Mouse (Mus musculus) lung, embryonic 16.5 days (tissue): Measurements from ENCODE around the gene Afm. TPM values are rescaled to one million over a fixed set of nuclear protein-coding genes. Genes with fewer than 3 reads are reported as not detected.

ENCODE experiments used
- ATAC-seq: fragments of 200-750 bp; cut with Nextera tagmentation; 2 replicates; pipeline ENCODE4 v1.8.0; 2017; ENCODE audit warnings: low read depth, mild to moderate bottlenecking, moderate library complexity
- H3K27ac ChIP-seq: fragments of 300-500 bp; sonication (generic); 2 replicates; pipeline ENCODE4 v1.5.1; 2014; ENCODE audit warnings: mild to moderate bottlenecking, control low read depth, low read length
- H3K27me3 ChIP-seq: fragments of 300-500 bp; sonication (generic); 2 replicates; pipeline ENCODE4 v1.6.1; 2014; ENCODE audit warnings: low read depth, low read length, mixed read lengths; ENCODE audit not compliant: control insufficient read depth, insufficient read depth
- H3K36me3 ChIP-seq: fragments of 300-500 bp; sonication (generic); 2 replicates; pipeline ENCODE4 v1.6.1; 2014; ENCODE audit warnings: low read length; ENCODE audit not compliant: control insufficient read depth, insufficient read depth
- H3K4me1 ChIP-seq: fragments of 300-500 bp; sonication (generic); replicated peaks from 2 replicates; pipeline ENCODE4 v1.6.1; 2014; ENCODE audit warnings: low read length, mixed read lengths; ENCODE audit not compliant: control insufficient read depth, insufficient read depth
- H3K4me2 ChIP-seq: fragments of 300-500 bp; sonication (generic); 2 replicates; pipeline ENCODE4 v1.6.1; 2014; ENCODE audit warnings: low read depth, low read length, control low read depth
- H3K4me3 ChIP-seq: fragments of 300-500 bp; sonication (generic); 2 replicates; pipeline ENCODE4 v1.5.1; 2014; ENCODE audit warnings: mild to moderate bottlenecking, low read length, control low read depth
- H3K9ac ChIP-seq: fragments of 300-500 bp; sonication (generic); 2 replicates; pipeline ENCODE4 v1.6.1; 2014; ENCODE audit warnings: low read length, control low read depth
- H3K9me3 ChIP-seq: fragments of 300-500 bp; sonication (generic); 2 replicates; pipeline ENCODE4 v1.6.1; 2016; ENCODE audit warnings: low read length; ENCODE audit not compliant: control insufficient read depth
- WGBS: fragments of 180-500 bp; shearing (Covaris S2); extraction: QIAGEN DNeasy Blood & Tissue Kit; methylation state at CpG from one replicate; pipeline ENCODE4 v1.1.7; 2014; 5-methylcytosine and 5-hydroxymethylcytosine counted together
- polyA plus RNA-seq: library from polyadenylated mRNA; unstranded; fragments of >200 nt; fragmentation: Nextera tagmentation; extraction: Ambion mirVana; gene quantifications from 2 replicates; pipeline ENCODE4 v1.2.1, GENCODE M21; 2015

Gene Afm
- polyA plus RNA-seq, 1 experiment from 2014 or later: not detected

- Histone ChIP-seq H3K27ac (no peak overlapping the region), H3K4me3 (peak overlapping the region; percentile 44), H3K9me3 (no peaks in the 10 kb centered on the region), H3K27me3 (no peaks in the 10 kb centered on the region), H3K9ac (peak overlapping the region; percentile 65), H3K4me1 (no peaks in the 10 kb centered on the region; the same call in 1 of the 2 replicates), H3K4me2 (peak overlapping the region; percentile 76), H3K36me3 (no peaks in the 10 kb centered on the region)
- 22% methylated on average over 25 of the region's 25 CpGs for WGBS
- ATAC-seq: peak; percentile 46
Observed at GRCm38 (mm10) chr5:90588708-90589595, 70.2 kb downstream of the Afm start.

DNA sequence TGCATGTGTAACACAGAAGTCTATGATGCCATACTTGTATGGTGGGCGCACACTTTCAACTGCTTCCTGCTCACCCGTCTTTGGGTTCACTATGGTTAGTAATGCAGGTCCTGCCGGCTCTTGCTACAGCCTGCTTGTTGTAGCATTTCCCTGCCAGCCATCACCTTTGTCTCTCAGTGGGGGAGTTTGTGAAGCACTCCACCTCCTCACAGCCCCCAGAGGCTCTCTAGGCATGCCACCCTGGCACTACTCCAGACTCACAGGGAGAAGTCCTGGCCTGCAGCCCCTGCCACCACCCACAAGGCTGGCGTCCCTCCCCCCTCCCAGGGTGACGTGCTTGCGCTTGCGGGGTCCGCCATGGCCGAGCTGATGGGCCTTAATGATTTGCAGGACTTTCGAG lies 71.9 kb downstream of the Afm start:
- Histone ChIP-seq H3K4me1 (no peaks in the 10 kb centered on the region; the same call in 1 of the 2 replicates), H3K9me3 (no peaks in the 10 kb centered on the region), H3K36me3 (no peaks in the 10 kb centered on the region), H3K27me3 (no peaks in the 10 kb centered on the region), H3K27ac (no peak overlapping the region), H3K9ac (no peak overlapping the region), H3K4me3 (no peak overlapping the region), H3K4me2 (no peak overlapping the region)
- ATAC-seq: no peak
- 80% methylated on average over 10 of the region's 10 CpGs for WGBS

DNA sequence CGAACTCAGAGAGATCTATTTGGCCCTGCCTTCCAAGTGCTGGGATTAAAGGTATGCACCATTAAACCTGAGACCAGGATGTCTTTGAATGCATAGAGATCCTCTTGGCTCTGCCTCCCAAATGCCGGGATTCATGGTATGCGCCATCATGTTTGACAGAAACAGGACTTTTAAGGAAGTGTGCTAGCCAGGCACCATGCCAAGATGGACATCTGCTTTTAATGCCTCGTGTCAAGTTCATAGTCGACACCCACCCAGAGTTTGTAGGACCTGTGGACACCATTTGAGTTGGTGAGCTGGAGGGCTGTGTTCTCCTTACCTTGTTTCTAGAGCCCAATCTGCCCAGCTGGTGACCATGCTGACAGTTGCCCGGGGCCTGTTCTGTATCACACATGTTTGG lies 73.2 kb downstream of the Afm start:
- Histone ChIP-seq H3K27ac (no peak overlapping the region), H3K27me3 (no peaks in the 10 kb centered on the region), H3K4me3 (no peak overlapping the region), H3K4me2 (no peak overlapping the region), H3K9me3 (no peaks in the 10 kb centered on the region), H3K4me1 (no peaks in the 10 kb centered on the region; the same call in 1 of the 2 replicates), H3K36me3 (no peaks in the 10 kb centered on the region), H3K9ac (no peak overlapping the region)
- WGBS: 59% methylated on average over 6 of the region's 6 CpGs
- no peak for ATAC-seq

DNA sequence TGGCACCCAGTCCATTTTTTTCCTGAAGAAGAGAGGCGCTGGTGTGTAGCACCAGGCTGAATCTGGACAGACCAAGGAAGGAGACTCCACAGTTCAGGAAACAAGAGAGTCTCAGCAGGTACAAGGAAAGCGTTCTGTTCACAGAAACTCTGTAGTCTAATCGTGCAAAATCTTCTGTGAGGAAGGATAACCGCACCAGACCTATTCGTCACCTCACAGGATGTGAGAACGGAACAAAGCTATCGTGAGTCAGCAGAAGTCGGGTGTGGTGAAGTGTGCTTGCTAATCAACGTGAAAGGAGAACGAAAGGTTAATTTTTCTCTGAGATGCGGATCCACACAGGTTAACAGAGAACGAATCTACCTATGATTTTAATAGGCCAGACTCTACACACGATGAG lies 76.2 kb downstream of the Afm start:
- H3K36me3 ChIP-seq: no peaks in the 10 kb centered on the region
- WGBS: 69% methylated on average over 13 of the region's 13 CpGs
- H3K9ac ChIP-seq: no peak overlapping the region
- no peak overlapping the region for H3K4me2 ChIP-seq
- H3K27me3 ChIP-seq: no peaks in the 10 kb centered on the region
- no peak overlapping the region for H3K27ac ChIP-seq
- ATAC-seq: no peak
- H3K4me1 ChIP-seq: no peaks in the 10 kb centered on the region; the same call in 1 of the 2 replicates
- H3K9me3 ChIP-seq: no peaks in the 10 kb centered on the region
- no peak overlapping the region for H3K4me3 ChIP-seq

GRCm38 (mm10) chr5:90596155-90596554 lies 77.4 kb downstream of the Afm start:
- 79% methylated on average over 6 of the region's 6 CpGs for WGBS
- no peaks in the 10 kb centered on the region for H3K36me3 ChIP-seq
- no peak for ATAC-seq

GRCm38 (mm10) chr5:90601469-90601868 lies 82.7 kb downstream of the Afm start:
- Histone ChIP-seq H3K4me1 (peaks cover 9% of the 10 kb centered on the region), H3K36me3 (no peaks in the 10 kb centered on the region), H3K27me3 (no peaks in the 10 kb centered on the region), H3K9ac (no peak overlapping the region), H3K27ac (no peak overlapping the region), H3K4me2 (no peak overlapping the region), H3K9me3 (no peaks in the 10 kb centered on the region), H3K4me3 (no peak overlapping the region)
- WGBS: 17% methylated on average over 6 of the region's 6 CpGs
- no peak for ATAC-seq

More at GRCm38 (mm10) chr5:90596155-90596554, 77.4 kb downstream of the Afm start:
- Histone ChIP-seq H3K9ac (no peak overlapping the region), H3K9me3 (no peaks in the 10 kb centered on the region), H3K4me3 (no peak overlapping the region), H3K4me1 (no peaks in the 10 kb centered on the region; the same call in 1 of the 2 replicates), H3K27me3 (no peaks in the 10 kb centered on the region), H3K4me2 (no peak overlapping the region), H3K27ac (no peak overlapping the region)

Other genes starting within 250 kb of the Afm start
- 18.7 and 19.8 TPM in 2 replicates for gene Ankrd17, start 152.4 kb upstream of the Afm start, polyA plus RNA-seq
- 6.7 and 7.5 TPM in 2 replicates for gene Gm9958, start 151.7 kb upstream of the Afm start, polyA plus RNA-seq
- 12.1 and 106 TPM in 2 replicates for gene Alb, start 58.0 kb upstream of the Afm start, polyA plus RNA-seq
- 22.1 and 189 TPM in 2 replicates for gene Afp, start 28.2 kb upstream of the Afm start, polyA plus RNA-seq
- 0.10 TPM in 1 of 2 replicates, not detected in the other for gene 5830473C10Rik, start 42.2 kb downstream of the Afm start, polyA plus RNA-seq
- gene Rassf6, start 121.7 kb downstream of the Afm start, polyA plus RNA-seq: 4.0 and 4.1 TPM in 2 replicates
- gene Cxcl5, start 240.4 kb downstream of the Afm start, polyA plus RNA-seq: not detected in 2 replicates
- gene Ppbp, start 249.6 kb downstream of the Afm start, polyA plus RNA-seq: 6.0 and 6.5 TPM in 2 replicates